Mouse (Mus musculus): ENCODE data around the gene Ppp1r15a. TPM values are rescaled to one million over a fixed set of nuclear protein-coding genes. Genes with fewer than 3 reads are reported as not detected.
A peak's percentile ranks its signal among the peaks of the same experiment; 100 is the strongest.

The Ppp1r15a gene
- polyA plus RNA-seq, 1 experiment: 15.3 TPM

- WGBS: 27% methylated on average over 6 of the region's 6 CpGs
- Histone ChIP-seq H3K4me3 (ENCODE audit: low read depth, low read length) (peak overlapping the region; percentile 13), H3K27ac (ENCODE audit: insufficient read depth, low read depth, low read length) (peak overlapping the region; percentile 72), H3K36me3 (ENCODE audit: control insufficient read depth, insufficient read depth, low read length) (peaks cover 14% of the 10 kb centered on the region), H3K4me1 (ENCODE audit: control insufficient read depth, insufficient read depth, insufficient read length, low read length) (peaks cover 10% of the 10 kb centered on the region; the same call in 1 of the 2 replicates), H3K27me3 (ENCODE audit: control insufficient read depth, insufficient read depth, low read length) (no peaks in the 10 kb centered on the region)
- TF ChIP-seq POLR2A (IDR thresholded peaks at IDR 0.05; ENCODE audit: low read depth, low read length): no peak
- no peak for TF ChIP-seq CTCF (IDR thresholded peaks at IDR 0.05; ENCODE audit: extremely low read depth, insufficient read length, insufficient replicate concordance, low read depth, low read length)
These were observed 18.5 kb downstream of the Ppp1r15a start for GRCm38 (mm10) chr7:45507583-45507982.

- Histone ChIP-seq H3K36me3 (ENCODE audit: control insufficient read depth, insufficient read depth, low read length) (peaks cover 78% of the 10 kb centered on the region), H3K27me3 (ENCODE audit: control insufficient read depth, insufficient read depth, low read length) (no peaks in the 10 kb centered on the region), H3K4me1 (ENCODE audit: control insufficient read depth, insufficient read depth, insufficient read length, low read length) (no peaks in the 10 kb centered on the region), H3K27ac (ENCODE audit: insufficient read depth, low read depth, low read length) (no peak overlapping the region), H3K4me3 (ENCODE audit: low read depth, low read length) (no peak overlapping the region)
- 98% methylated on average over 6 of the region's 6 CpGs for WGBS
- TF ChIP-seq POLR2A (IDR thresholded peaks at IDR 0.05; ENCODE audit: low read depth, low read length): no peak
- TF ChIP-seq CTCF (IDR thresholded peaks at IDR 0.05; ENCODE audit: extremely low read depth, insufficient read length, insufficient replicate concordance, low read depth, low read length): no peak
These were observed 27.6 kb downstream of the Ppp1r15a start for GRCm38 (mm10) chr7:45498427-45498826.

GRCm38 (mm10) chr7:45494548-45494947 is 31.5 kb downstream of the Ppp1r15a start:
- Histone ChIP-seq H3K27ac (ENCODE audit: insufficient read depth, low read depth, low read length) (no peak overlapping the region), H3K36me3 (ENCODE audit: control insufficient read depth, insufficient read depth, low read length) (peaks cover 63% of the 10 kb centered on the region)

GRCm38 (mm10) chr7:45492951-45493350 is 33.1 kb downstream of the Ppp1r15a start:
- Histone ChIP-seq H3K36me3 (ENCODE audit: control insufficient read depth, insufficient read depth, low read length) (peaks cover 48% of the 10 kb centered on the region), H3K27ac (ENCODE audit: insufficient read depth, low read depth, low read length) (no peak overlapping the region), H3K27me3 (ENCODE audit: control insufficient read depth, insufficient read depth, low read length) (no peaks in the 10 kb centered on the region), H3K4me1 (ENCODE audit: control insufficient read depth, insufficient read depth, insufficient read length, low read length) (peaks cover 8% of the 10 kb centered on the region), H3K4me3 (ENCODE audit: low read depth, low read length) (no peak overlapping the region)
- TF ChIP-seq POLR2A (IDR thresholded peaks at IDR 0.05; ENCODE audit: low read depth, low read length) (no peak), CTCF (IDR thresholded peaks at IDR 0.05; ENCODE audit: extremely low read depth, insufficient read length, insufficient replicate concordance, low read depth, low read length) (no peak)
- 82% methylated on average over 5 of the region's 5 CpGs for WGBS

More at GRCm38 (mm10) chr7:45494548-45494947, 31.5 kb downstream of the Ppp1r15a start:
- no peak for TF ChIP-seq POLR2A (IDR thresholded peaks at IDR 0.05; ENCODE audit: low read depth, low read length)
- no peak for TF ChIP-seq CTCF (IDR thresholded peaks at IDR 0.05; ENCODE audit: extremely low read depth, insufficient read length, insufficient replicate concordance, low read depth, low read length)
- Histone ChIP-seq H3K27me3 (ENCODE audit: control insufficient read depth, insufficient read depth, low read length) (no peaks in the 10 kb centered on the region), H3K4me1 (ENCODE audit: control insufficient read depth, insufficient read depth, insufficient read length, low read length) (peaks cover 3% of the 10 kb centered on the region), H3K4me3 (ENCODE audit: low read depth, low read length) (no peak overlapping the region)
- WGBS: 92% methylated on average over 9 of the region's 9 CpGs

GRCm38 (mm10) chr7:45492225-45492844 is 33.7 kb downstream of the Ppp1r15a start:
- Histone ChIP-seq H3K27ac (ENCODE audit: insufficient read depth, low read depth, low read length) (no peak overlapping the region), H3K4me1 (ENCODE audit: control insufficient read depth, insufficient read depth, insufficient read length, low read length) (peaks cover 8% of the 10 kb centered on the region), H3K4me3 (ENCODE audit: low read depth, low read length) (no peak overlapping the region), H3K27me3 (ENCODE audit: control insufficient read depth, insufficient read depth, low read length) (no peaks in the 10 kb centered on the region), H3K36me3 (ENCODE audit: control insufficient read depth, insufficient read depth, low read length) (peaks cover 44% of the 10 kb centered on the region)
- 94% methylated on average over 8 of the region's 8 CpGs for WGBS
- TF ChIP-seq CTCF (IDR thresholded peaks at IDR 0.05; ENCODE audit: extremely low read depth, insufficient read length, insufficient replicate concordance, low read depth, low read length): no peak
- TF ChIP-seq POLR2A (IDR thresholded peaks at IDR 0.05; ENCODE audit: low read depth, low read length): no peak

GRCm38 (mm10) chr7:45491264-45491663 is 34.8 kb downstream of the Ppp1r15a start:
- 3% methylated on average over 3 of the region's 3 CpGs for WGBS
- peaks cover 8% of the 10 kb centered on the region for H3K4me1 ChIP-seq (ENCODE audit: control insufficient read depth, insufficient read depth, insufficient read length, low read length)
- H3K27ac ChIP-seq (ENCODE audit: insufficient read depth, low read depth, low read length): 0 out of 2 replicates have a peak overlapping the region, but pooled peaks have one; percentile 5
- H3K27me3 ChIP-seq (ENCODE audit: control insufficient read depth, insufficient read depth, low read length): no peaks in the 10 kb centered on the region
- peaks cover 33% of the 10 kb centered on the region for H3K36me3 ChIP-seq (ENCODE audit: control insufficient read depth, insufficient read depth, low read length)
- H3K4me3 ChIP-seq (ENCODE audit: low read depth, low read length): no peak overlapping the region
- no peak for TF ChIP-seq POLR2A (IDR thresholded peaks at IDR 0.05; ENCODE audit: low read depth, low read length)
- no peak for TF ChIP-seq CTCF (IDR thresholded peaks at IDR 0.05; ENCODE audit: extremely low read depth, insufficient read length, insufficient replicate concordance, low read depth, low read length)

GRCm38 (mm10) chr7:45490822-45491221 is 35.2 kb downstream of the Ppp1r15a start:
- H3K4me3 ChIP-seq (ENCODE audit: low read depth, low read length): no peak overlapping the region
- H3K27me3 ChIP-seq (ENCODE audit: control insufficient read depth, insufficient read depth, low read length): no peaks in the 10 kb centered on the region
- H3K4me1 ChIP-seq (ENCODE audit: control insufficient read depth, insufficient read depth, insufficient read length, low read length): peaks cover 8% of the 10 kb centered on the region
- WGBS: 57% methylated on average over 9 of the region's 9 CpGs
- H3K36me3 ChIP-seq (ENCODE audit: control insufficient read depth, insufficient read depth, low read length): peaks cover 29% of the 10 kb centered on the region
- H3K27ac ChIP-seq (ENCODE audit: insufficient read depth, low read depth, low read length): 0 out of 2 replicates have a peak overlapping the region, but pooled peaks have one; percentile 5
- no peak for TF ChIP-seq POLR2A (IDR thresholded peaks at IDR 0.05; ENCODE audit: low read depth, low read length)
- no peak for TF ChIP-seq CTCF (IDR thresholded peaks at IDR 0.05; ENCODE audit: extremely low read depth, insufficient read length, insufficient replicate concordance, low read depth, low read length)
